Mouse (Mus musculus) small intestine, adult 2 months (tissue): Measurements from ENCODE around the gene Cd247.

Source experiments
- CTCF ChIP-seq: fragments of 200-500 bp; IDR thresholded peaks from 2 replicates; pipeline ENCODE4 v1.5.1; 2012; ENCODE audit warnings: low read depth, mild to moderate bottlenecking, control low read depth, inconsistent platforms, low read length, moderate library complexity, mixed read lengths; ENCODE audit not compliant: insufficient replicate concordance, insufficient read length; ENCODE audit errors: extremely low read depth
- POLR2A ChIP-seq: fragments of 200-500 bp; IDR thresholded peaks from 2 replicates; pipeline ENCODE4 v1.6.1; 2012; ENCODE audit warnings: low read depth, mild to moderate bottlenecking, control low read depth, inconsistent platforms, low read length, moderate library complexity

GRCm38 (mm10) chr1:165812775-165813174 is 24.3 kb downstream of the Cd247 start:
- no peak for TF ChIP-seq POLR2A
- no peak for TF ChIP-seq CTCF
